Mouse (Mus musculus) heart, embryonic 16.5 days (tissue): ENCODE measurements at regions not wholly inside any gene's neighbourhood (a gene's known extent, or its start where the extent isn't known, plus 50 kb on each side); places are given as distances from the start of the nearest gene placed in this dataset.
A peak's percentile ranks its signal among the peaks of the same experiment; 100 is the strongest.

ENCODE experiments used
- ATAC-seq: fragments of 200-750 bp; cut with Nextera tagmentation; replicated peaks from 2 replicates; pipeline ENCODE4 v1.8.0; 2017; ENCODE audit warnings: moderate number of reproducible peaks; ENCODE audit not compliant: insufficient read depth, low FRiP score; ENCODE audit errors: extremely low read depth
- H3K27ac ChIP-seq: fragments of 300-500 bp; sonication (generic); 2 replicates; pipeline ENCODE4 v1.5.1; 2014; ENCODE audit warnings: mild to moderate bottlenecking, low read length, control low read depth, moderate library complexity
- H3K27me3 ChIP-seq: fragments of 300-500 bp; sonication (generic); 2 replicates; pipeline ENCODE4 v1.6.1; 2014; ENCODE audit warnings: low read length, mixed read lengths; ENCODE audit not compliant: control insufficient read depth, insufficient read depth
- H3K36me3 ChIP-seq: fragments of 300-500 bp; sonication (generic); 2 replicates; pipeline ENCODE4 v1.6.1; 2014; ENCODE audit not compliant: control insufficient read depth, insufficient read depth
- H3K4me1 ChIP-seq: fragments of 300-500 bp; sonication (generic); 2 replicates; pipeline ENCODE4 v1.6.1; 2014; ENCODE audit warnings: low read length, mixed read lengths; ENCODE audit not compliant: control insufficient read depth, insufficient read depth
- H3K4me2 ChIP-seq: fragments of 300-500 bp; sonication (generic); 2 replicates; pipeline ENCODE4 v1.6.1; 2014; ENCODE audit warnings: low read depth, mild to moderate bottlenecking, control low read depth, low read length
- H3K4me3 ChIP-seq: fragments of 300-500 bp; sonication (generic); 2 replicates; pipeline ENCODE4 v1.5.1; 2014; ENCODE audit warnings: mild to moderate bottlenecking, control low read depth, low read length
- H3K9ac ChIP-seq: fragments of 300-500 bp; sonication (generic); 2 replicates; pipeline ENCODE4 v1.6.1; 2014; ENCODE audit warnings: low read length, control low read depth
- H3K9me3 ChIP-seq: fragments of 300-500 bp; sonication (generic); replicated peaks from 2 replicates; pipeline ENCODE4 v1.6.1; 2016; ENCODE audit warnings: low read length; ENCODE audit not compliant: control insufficient read depth
- WGBS: fragments of 180-500 bp; shearing (Covaris S2); extraction: QIAGEN DNeasy Blood & Tissue Kit; methylation state at CpG from one replicate; pipeline ENCODE4 v1.1.7; 2014; 5-methylcytosine and 5-hydroxymethylcytosine counted together

DNA sequence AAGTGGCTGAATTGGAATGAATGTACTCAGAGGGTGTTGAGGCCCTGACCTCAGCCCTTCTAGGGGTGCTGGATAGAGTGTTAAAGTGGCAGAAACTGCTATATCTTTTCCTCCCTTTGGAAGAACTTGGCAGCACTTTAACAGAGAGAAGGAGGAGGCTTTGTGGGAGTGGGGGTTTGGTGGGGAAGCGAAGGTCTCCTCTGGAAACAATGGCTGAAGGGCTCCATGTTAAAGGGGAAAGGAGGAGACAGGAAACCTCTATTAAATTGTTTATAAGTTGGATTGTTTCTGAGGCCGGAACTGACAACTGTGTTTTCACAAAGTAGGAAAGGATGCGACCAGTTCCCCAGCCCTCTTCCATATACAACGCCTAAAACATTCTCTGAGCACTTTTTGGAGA lies 83.7 kb upstream of the Jag1 start:
- Histone ChIP-seq H3K4me3 (no peak overlapping the region), H3K4me2 (no peak overlapping the region), H3K4me1 (no peaks in the 10 kb centered on the region), H3K27ac (no peak overlapping the region), H3K27me3 (no peaks in the 10 kb centered on the region), H3K9me3 (no peaks in the 10 kb centered on the region), H3K36me3 (no peaks in the 10 kb centered on the region), H3K9ac (no peak overlapping the region)
- no peak for ATAC-seq
- 70% methylated on average over 4 of the region's 4 CpGs for WGBS

DNA sequence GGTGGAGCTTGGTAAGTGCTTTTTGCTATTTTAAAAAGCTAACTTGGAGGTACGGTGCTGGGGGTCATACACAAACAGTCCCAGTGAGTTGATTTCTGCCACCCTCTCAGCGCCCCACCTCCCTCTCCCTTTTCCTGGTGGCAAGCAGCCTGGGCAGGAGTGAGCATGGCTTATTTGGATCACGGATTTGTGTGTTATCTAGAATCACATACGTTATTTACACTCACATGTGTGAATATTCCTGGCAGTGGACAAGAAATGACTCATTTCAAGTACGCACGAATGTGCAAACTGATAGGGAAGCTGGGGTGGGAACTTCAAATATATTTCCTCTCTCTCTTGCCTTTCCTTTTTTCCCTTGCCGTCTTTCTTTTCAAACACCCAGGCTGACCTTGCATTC lies 75.7 kb upstream of the Jag1 start:
- peak overlapping the region; percentile 50 for H3K4me2 ChIP-seq
- H3K36me3 ChIP-seq = no peaks in the 10 kb centered on the region
- H3K27me3 ChIP-seq = no peaks in the 10 kb centered on the region
- peak overlapping the region; percentile 8; the same call in 1 of the 2 replicates for H3K4me3 ChIP-seq
- peaks cover 4% of the 10 kb centered on the region; the same call in 1 of the 2 replicates for H3K4me1 ChIP-seq
- 8% methylated on average over 7 of the region's 7 CpGs for WGBS
- no peak overlapping the region for H3K9ac ChIP-seq
- no peaks in the 10 kb centered on the region for H3K9me3 ChIP-seq
- no peak overlapping the region for H3K27ac ChIP-seq
- peak; percentile 52; the same call in 1 of the 2 replicates for ATAC-seq

DNA sequence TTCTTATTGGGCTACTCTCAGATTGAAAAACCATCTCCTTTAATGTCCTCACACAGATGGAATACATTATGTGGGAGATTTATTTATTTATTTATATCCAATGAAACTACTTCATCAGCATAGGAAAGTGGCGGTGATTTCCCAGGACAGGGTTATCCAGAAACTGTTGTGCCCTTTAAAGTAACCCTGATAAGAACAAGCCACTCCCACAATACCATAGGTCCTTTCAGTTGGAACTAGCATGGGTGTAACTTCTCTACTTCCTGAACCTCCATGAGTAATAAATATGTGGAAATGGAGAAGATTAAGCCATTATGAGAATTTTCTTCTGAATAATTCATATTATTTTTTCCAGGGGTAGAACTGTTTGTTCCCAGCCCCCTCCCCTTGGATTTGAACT lies 52.7 kb upstream of the Jag1 start:
- Histone ChIP-seq H3K4me3 (no peak overlapping the region), H3K9ac (no peak overlapping the region), H3K36me3 (no peaks in the 10 kb centered on the region), H3K4me1 (no peaks in the 10 kb centered on the region), H3K27me3 (no peaks in the 10 kb centered on the region), H3K9me3 (no peaks in the 10 kb centered on the region), H3K27ac (no peak overlapping the region), H3K4me2 (no peak overlapping the region)
- no peak for ATAC-seq
- WGBS = 67% methylated on average over 1 of the region's 1 CpGs

DNA sequence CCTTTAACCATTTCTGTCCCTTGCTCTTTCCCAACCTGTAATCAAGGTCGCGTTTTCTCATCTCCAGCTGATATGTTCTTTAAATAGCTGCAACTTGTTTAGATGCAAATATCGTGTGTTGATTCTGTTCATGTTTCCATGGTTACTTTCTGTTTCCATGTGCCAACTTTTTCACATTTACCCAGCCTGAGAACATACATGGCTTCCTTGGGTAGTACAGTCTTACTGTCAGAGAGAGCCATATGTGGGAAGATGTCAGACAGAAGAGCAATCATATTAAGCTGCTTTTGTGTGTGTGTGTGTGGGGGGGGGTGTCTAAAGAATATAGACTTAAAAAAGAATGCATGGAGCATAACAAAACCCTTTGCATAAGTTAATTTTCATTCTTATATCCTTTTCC lies 52.2 kb upstream of the Jag1 start:
- Histone ChIP-seq H3K27ac (no peak overlapping the region), H3K9me3 (no peaks in the 10 kb centered on the region), H3K9ac (no peak overlapping the region), H3K4me3 (no peak overlapping the region), H3K4me2 (no peak overlapping the region), H3K36me3 (no peaks in the 10 kb centered on the region), H3K4me1 (no peaks in the 10 kb centered on the region), H3K27me3 (no peaks in the 10 kb centered on the region)
- 69% methylated on average over 3 of the region's 3 CpGs for WGBS
- ATAC-seq = no peak
